ENCODE assay signal across 11 mouse cellular contexts in the genomic region with DNA sequence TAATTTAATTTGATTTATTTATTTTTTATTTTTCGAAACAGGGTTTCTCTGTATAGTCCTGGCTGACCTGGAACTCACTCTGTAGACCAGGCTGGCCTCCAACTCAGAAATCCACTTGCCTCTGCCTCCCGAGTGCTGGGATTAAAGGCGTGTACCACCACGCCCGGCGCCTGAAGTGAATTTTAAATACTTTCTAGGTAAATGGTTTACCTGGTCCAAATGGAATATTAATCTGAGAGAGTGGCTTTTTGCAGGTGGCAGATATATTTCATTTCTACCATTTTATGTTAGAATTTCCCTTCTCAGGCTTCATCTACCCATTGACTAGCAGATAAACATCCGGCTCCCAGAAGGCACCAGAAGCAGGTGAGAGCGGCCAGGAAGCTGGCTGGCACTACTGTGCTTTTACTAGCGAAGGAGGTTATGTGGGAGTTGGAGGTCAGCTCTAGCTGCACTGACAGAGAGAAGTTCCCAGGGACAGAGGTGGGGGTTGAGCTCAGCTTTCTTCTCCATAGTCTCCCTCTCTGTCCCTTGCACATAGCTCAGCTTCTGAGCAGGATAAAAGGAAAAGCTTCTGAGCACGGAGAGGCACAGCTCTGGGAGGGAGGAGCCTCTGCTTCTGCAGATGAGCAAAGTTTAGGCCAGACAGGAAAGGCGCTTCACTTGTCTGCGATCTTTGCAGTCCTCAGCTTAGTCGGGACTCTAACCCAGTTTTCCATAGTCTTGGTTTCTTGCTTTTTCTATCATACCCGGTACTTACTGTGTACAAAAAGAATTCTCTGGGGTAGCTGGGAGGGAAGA. TPM values are rescaled to one million over a fixed set of nuclear protein-coding genes. Genes with fewer than 3 reads are reported as not detected.
DNase-seq lines count a peak whose midpoint lies in the region; ATAC-seq and TF ChIP-seq lines count a peak whose summit lies in the region.
"Had no signal": no experiment of that assay in that cellular context is flagged by ENCODE, and none has a peak within 500 bp of the region (broad histone marks: within the 10 kb centered on the region; RNA-seq: fewer than 3 reads in every experiment).

No protein-coding gene starts in this region.

- peak overlapping the region; percentile 94 for H3K4me2 ChIP-seq in liver, embryonic 12.5 days

- peak overlapping the region; percentile 21; the same call in 1 of the 2 replicates for H3K4me3 ChIP-seq in kidney, adult 2 months (ENCODE audit: insufficient read depth, low read depth, low read length)
- 0 out of 2 replicates have a peak overlapping the region, but pooled peaks have one; percentile 8 for H3K4me3 ChIP-seq in E14TG2a.4 (replicated peaks; ENCODE audit: low read length)
- H3K4me3 ChIP-seq in liver, embryonic 12.5 days = peak overlapping the region; percentile 11; the same call in 1 of the 2 replicates

- no peak for TF ChIP-seq POLR2A in kidney, adult 2 months (IDR thresholded peaks at IDR 0.05; ENCODE audit: low read depth, low read length)

- no peaks in the 10 kb centered on the region for H3K9me3 ChIP-seq in E14TG2a.4 (ENCODE audit: low read length)
- H3K9me3 ChIP-seq in liver, embryonic 12.5 days (replicated peaks) = no peaks in the 10 kb centered on the region
- H3K9me3 ChIP-seq: forebrain, embryonic 12.5 days had no signal

- H3K27me3 ChIP-seq in kidney, adult 2 months (replicated peaks; ENCODE audit: control insufficient read depth, insufficient read depth, low read length) = no peaks in the 10 kb centered on the region
- H3K27me3 ChIP-seq in E14TG2a.4 (ENCODE audit: insufficient read depth, low read length) = no peaks in the 10 kb centered on the region
- no peaks in the 10 kb centered on the region for H3K27me3 ChIP-seq in liver, embryonic 12.5 days (replicated peaks)
- H3K27me3 ChIP-seq: forebrain, embryonic 12.5 days had no signal

- 0 out of 2 replicates have a peak overlapping the region, but pooled peaks have one; percentile 1 for H3K9ac ChIP-seq in liver, embryonic 12.5 days

- no peaks in the 10 kb centered on the region for H3K4me1 ChIP-seq in kidney, adult 2 months (ENCODE audit: control insufficient read depth, insufficient read depth, low read length)
- H3K4me1 ChIP-seq in E14TG2a.4 (replicated peaks; ENCODE audit: low read depth, low read length) = peaks cover 70% of the 10 kb centered on the region
- H3K4me1 ChIP-seq in liver, embryonic 12.5 days = peaks cover 42% of the 10 kb centered on the region

- TF ChIP-seq CTCF in kidney, adult 2 months (conservative IDR thresholded peaks at IDR 0.05; ENCODE audit: insufficient read depth, insufficient read length, low read depth, low read length) = no peak
- no peak for TF ChIP-seq CTCF in E14TG2a.4 (conservative IDR thresholded peaks at IDR 0.05; ENCODE audit: low read length)

- 35% methylated on average over 14 of the region's 14 CpGs for WGBS in kidney, adult 2 months
- WGBS in liver, embryonic 12.5 days (ENCODE audit: insufficient replicate concordance) = 79% methylated on average over 14 of the region's 14 CpGs

- H3K36me3 ChIP-seq in kidney, adult 2 months (ENCODE audit: control insufficient read depth, insufficient read depth, low read length) = no peaks in the 10 kb centered on the region
- H3K36me3 ChIP-seq in E14TG2a.4 (ENCODE audit: insufficient read depth, low read length) = peaks cover 54% of the 10 kb centered on the region
- H3K36me3 ChIP-seq in liver, embryonic 12.5 days = peaks cover 65% of the 10 kb centered on the region

- DNase-seq in kidney, adult 2 months = peak; percentile 66
- DNase-seq in kidney, postnatal 10 days = no peak
- DNase-seq in CD4-positive helper T cell, adult 2 months (ENCODE audit: low read depth, low spot score) = peak; percentile 48
- DNase-seq in cerebellum, postnatal 36 days = no peak
- DNase-seq in embryo, embryonic 9.5 days (ENCODE audit: extremely low spot score) = no peak
- DNase-seq: adrenal gland, postnatal 36 days; cerebellum, postnatal 14 days; lung, postnatal 36 days had no signal

- ATAC-seq in liver, embryonic 12.5 days = no peak

- peak overlapping the region; percentile 25 for H3K27ac ChIP-seq in kidney, adult 2 months (ENCODE audit: insufficient read depth, low read depth, low read length)
- H3K27ac ChIP-seq in liver, embryonic 12.5 days = no peak overlapping the region
- H3K27ac ChIP-seq: forebrain, embryonic 12.5 days had no signal

RNA-seq across cellular contexts. Expression of gene Arhgap1, which starts 2.0 kb away (rescaled TPM):
- polyA plus RNA-seq in kidney, adult 2 months (2012; rRNA removed) = 90.2 and 91.6 TPM in 2 replicates
- 59.8 and 66.1 TPM in 2 replicates for polyA plus RNA-seq in liver, embryonic 12.5 days (2016; fragmentation: Nextera tagmentation; extraction: Ambion mirVana)

RNA-seq across cellular contexts. Expression of gene Zfp408, which starts 2.1 kb away (rescaled TPM):
- 8.4 and 10.0 TPM in 2 replicates for polyA plus RNA-seq in kidney, adult 2 months (2012; rRNA removed)
- 5.0 and 5.9 TPM in 2 replicates for polyA plus RNA-seq in liver, embryonic 12.5 days (2016; fragmentation: Nextera tagmentation; extraction: Ambion mirVana)

RNA-seq across cellular contexts. Expression of gene F2, which starts 15.4 kb away (rescaled TPM):
- polyA plus RNA-seq in kidney, adult 2 months (2012; rRNA removed) = 0.06 and 0.18 TPM in 2 replicates
- 121 and 125 TPM in 2 replicates for polyA plus RNA-seq in liver, embryonic 12.5 days (2016; fragmentation: Nextera tagmentation; extraction: Ambion mirVana)

RNA-seq across cellular contexts. Expression of gene Atg13, which starts 58.7 kb away (rescaled TPM):
- polyA plus RNA-seq in kidney, adult 2 months (2012; rRNA removed) = 32.5 and 34.2 TPM in 2 replicates
- 12.8 and 14.7 TPM in 2 replicates for polyA plus RNA-seq in liver, embryonic 12.5 days (2016; fragmentation: Nextera tagmentation; extraction: Ambion mirVana)

RNA-seq across cellular contexts. Expression of gene Harbi1, which starts 59.0 kb away (rescaled TPM):
- 4.6 and 6.1 TPM in 2 replicates for polyA plus RNA-seq in kidney, adult 2 months (2012; rRNA removed)
- polyA plus RNA-seq in liver, embryonic 12.5 days (2016; fragmentation: Nextera tagmentation; extraction: Ambion mirVana) = 8.4 and 10.6 TPM in 2 replicates

Comparison
In these comparisons a context has a peak if more than half of its experiments do, and no peak if none do; other contexts are left out.
1. DNase-seq: peak in kidney, adult 2 months (single experiment) and CD4-positive helper T cell, adult 2 months (single experiment); none in kidney, postnatal 10 days (single experiment), cerebellum, postnatal 36 days (0 of 2) and embryo, embryonic 9.5 days (single experiment).
2. RNA of gene F2, which starts 15.4 kb away (polyA plus RNA-seq): 121 to 125 TPM in liver, embryonic 12.5 days; 0.06 to 0.18 TPM in kidney, adult 2 months; every median in the first group is over 100 times any median in the second.
3. Peak in every context shown above with its lines, with median percentiles within 50 percentile points of each other: H3K4me3 ChIP-seq.